Mouse (Mus musculus): ENCODE measurements at regions not wholly inside any gene's neighbourhood (a gene's known extent, or its start where the extent isn't known, plus 50 kb on each side); places are given as distances from the start of the nearest gene placed in this dataset.

DNA sequence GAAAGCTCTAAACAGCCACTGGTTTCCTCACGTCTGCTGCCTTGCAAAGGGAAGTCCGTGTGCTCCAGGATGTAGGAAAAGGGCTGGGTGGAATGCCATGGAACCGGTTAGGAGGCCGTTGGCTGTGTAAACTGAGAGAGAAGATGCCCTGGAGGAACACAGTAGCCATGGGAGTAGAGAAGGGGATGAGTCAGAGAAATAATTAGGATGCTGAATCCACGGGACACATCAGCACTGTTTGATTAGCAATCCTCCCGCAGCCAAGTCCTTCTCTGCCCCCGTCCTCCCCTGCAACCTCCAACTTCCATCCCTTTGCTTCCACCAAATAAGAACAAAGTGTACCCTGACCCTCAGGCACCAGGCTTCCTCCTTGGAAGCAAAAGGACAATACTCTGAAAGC, 532.4 kb upstream of the Tmpo start:
- H3K27ac ChIP-seq (ENCODE audit: control insufficient read depth, low read depth, low read length), result no peak overlapping the region
- H3K36me3 ChIP-seq (ENCODE audit: control insufficient read depth in 1 of 2, insufficient read depth in 2 of 2, low read length in 2 of 2), result no peaks in the 10 kb centered on the region
- H3K79me2 ChIP-seq (ENCODE audit: control insufficient read depth, insufficient read depth, low read length, poor library complexity), result no peaks in the 10 kb centered on the region
- no peaks in the 10 kb centered on the region for H3K9me3 ChIP-seq (replicated peaks; ENCODE audit: insufficient read depth, low read length)
- no peaks in the 10 kb centered on the region for H3K27me3 ChIP-seq (ENCODE audit: control insufficient read depth in 1 of 2, insufficient read depth in 2 of 2, low read length in 2 of 2)
- DNase-seq (ENCODE audit: low read depth, low spot score), result no peak
- no peak overlapping the region for H3K4me3 ChIP-seq (ENCODE audit: control insufficient read depth in 1 of 2, insufficient read depth in 1 of 2, low read depth in 2 of 2, low read length in 2 of 2)
- TF ChIP-seq JUND (IDR thresholded peaks at IDR 0.05; ENCODE audit: low read depth, low read length) (no peak), MYB (IDR thresholded peaks at IDR 0.05; ENCODE audit: low read depth, low read length) (no peak), CHD1 (IDR thresholded peaks at IDR 0.05; ENCODE audit: low read depth, low read length) (no peak), ETS1 (IDR thresholded peaks at IDR 0.05; ENCODE audit: low read depth, low read length) (no peak), RAD21 (IDR thresholded peaks at IDR 0.05; ENCODE audit: low read depth, low read length) (no peak), UBTF (IDR thresholded peaks at IDR 0.05; ENCODE audit: borderline replicate concordance, insufficient read depth, low read depth, low read length) (no peak)
- no peak overlapping the region for H3K9ac ChIP-seq (ENCODE audit: control insufficient read depth, low read depth, low read length, poor library complexity, severe bottlenecking)
- no peaks in the 10 kb centered on the region for H3K4me1 ChIP-seq (ENCODE audit: control insufficient read depth in 1 of 2, insufficient read depth in 2 of 2, low read length in 2 of 2)

DNA sequence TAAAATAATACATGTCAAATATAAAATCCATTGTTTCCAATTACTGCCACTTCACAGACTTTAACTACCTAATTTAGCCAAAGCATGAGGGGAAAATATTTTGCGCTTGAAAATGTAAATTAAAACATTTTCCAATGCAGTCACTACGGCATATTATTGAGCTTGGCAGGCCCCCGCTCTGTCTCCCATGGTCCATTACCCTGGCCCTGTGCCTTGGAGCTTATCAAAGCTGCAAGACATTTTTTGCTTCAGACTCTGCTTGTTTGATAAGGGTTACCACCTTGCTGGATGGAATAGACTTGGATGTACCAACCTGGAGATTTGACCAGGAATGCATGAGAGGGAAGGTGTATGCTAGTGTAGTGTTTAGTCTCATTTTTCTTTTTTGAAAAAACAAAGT, 525.7 kb upstream of the Tmpo start:
- Histone ChIP-seq H3K9ac (ENCODE audit: control insufficient read depth, low read depth, low read length, poor library complexity, severe bottlenecking) (no peak overlapping the region), H3K27me3 (ENCODE audit: control insufficient read depth in 1 of 2, insufficient read depth in 2 of 2, low read length in 2 of 2) (no peaks in the 10 kb centered on the region), H3K27ac (ENCODE audit: control insufficient read depth, low read depth, low read length) (no peak overlapping the region), H3K4me1 (ENCODE audit: control insufficient read depth in 1 of 2, insufficient read depth in 2 of 2, low read length in 2 of 2) (no peaks in the 10 kb centered on the region), H3K4me3 (ENCODE audit: control insufficient read depth in 1 of 2, insufficient read depth in 1 of 2, low read depth in 2 of 2, low read length in 2 of 2) (no peak overlapping the region), H3K36me3 (ENCODE audit: control insufficient read depth in 1 of 2, insufficient read depth in 2 of 2, low read length in 2 of 2) (no peaks in the 10 kb centered on the region), H3K9me3 (replicated peaks; ENCODE audit: insufficient read depth, low read length) (no peaks in the 10 kb centered on the region), H3K79me2 (ENCODE audit: control insufficient read depth, insufficient read depth, low read length, poor library complexity) (no peaks in the 10 kb centered on the region)
- TF ChIP-seq GATA1 (IDR thresholded peaks at IDR 0.05; ENCODE audit: low read depth, low read length), result no peak
- TF ChIP-seq HCFC1 (IDR thresholded peaks at IDR 0.05; ENCODE audit: low read depth, low read length), result no peak
- no peak for TF ChIP-seq NELFE (IDR thresholded peaks at IDR 0.05; ENCODE audit: low read depth, low read length)
- no peak for TF ChIP-seq RCOR1 (IDR thresholded peaks at IDR 0.05; ENCODE audit: low read depth, low read length)
- TF ChIP-seq JUND (IDR thresholded peaks at IDR 0.05; ENCODE audit: low read depth, low read length), result no peak
- no peak for TF ChIP-seq KAT2A (conservative IDR thresholded peaks at IDR 0.05; ENCODE audit: low read depth, low read length)
- TF ChIP-seq POLR2AphosphoS5 (IDR thresholded peaks at IDR 0.05; ENCODE audit: borderline replicate concordance, low read depth, low read length), result no peak
- TF ChIP-seq UBTF (IDR thresholded peaks at IDR 0.05; ENCODE audit: borderline replicate concordance, insufficient read depth, low read depth, low read length), result no peak
- DNase-seq (ENCODE audit: low read depth, low spot score), result no peak

DNA sequence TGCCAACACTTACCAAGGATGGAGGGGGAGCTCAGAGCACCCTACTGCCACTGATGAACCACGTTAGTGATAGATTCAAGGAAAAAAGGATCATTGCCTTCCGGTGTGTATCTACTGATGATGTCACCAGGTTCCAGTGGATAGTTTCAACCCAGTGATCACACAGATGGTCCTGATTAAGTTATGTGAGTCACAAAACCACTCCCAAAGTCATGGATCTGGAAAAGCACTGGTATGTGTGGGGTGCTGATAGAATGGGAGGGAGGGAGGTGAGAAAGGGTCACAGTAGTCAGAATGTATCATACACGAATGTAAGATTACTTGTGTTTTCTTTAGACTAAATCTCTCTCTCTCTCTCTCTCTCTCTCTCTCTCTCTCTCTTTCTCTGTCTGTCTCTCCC, 523.6 kb upstream of the Tmpo start:
- no peak overlapping the region for H3K27ac ChIP-seq (ENCODE audit: control insufficient read depth, low read depth, low read length)
- H3K9ac ChIP-seq (ENCODE audit: control insufficient read depth, low read depth, low read length, poor library complexity, severe bottlenecking), result no peak overlapping the region
- TF ChIP-seq MEF2A (IDR thresholded peaks at IDR 0.05; ENCODE audit: extremely low read depth, insufficient replicate concordance, low read depth, low read length, poor library complexity, severe bottlenecking), result no peak
- H3K79me2 ChIP-seq (ENCODE audit: control insufficient read depth, insufficient read depth, low read length, poor library complexity), result no peaks in the 10 kb centered on the region
- H3K27me3 ChIP-seq (ENCODE audit: control insufficient read depth in 1 of 2, insufficient read depth in 2 of 2, low read length in 2 of 2), result no peaks in the 10 kb centered on the region
- H3K4me3 ChIP-seq (ENCODE audit: control insufficient read depth in 1 of 2, insufficient read depth in 1 of 2, low read depth in 2 of 2, low read length in 2 of 2), result no peak overlapping the region
- H3K36me3 ChIP-seq (ENCODE audit: control insufficient read depth in 1 of 2, insufficient read depth in 2 of 2, low read length in 2 of 2), result no peaks in the 10 kb centered on the region
- H3K4me1 ChIP-seq (ENCODE audit: control insufficient read depth in 1 of 2, insufficient read depth in 2 of 2, low read length in 2 of 2), result no peaks in the 10 kb centered on the region
- DNase-seq (ENCODE audit: low read depth, low spot score), result no peak
- no peaks in the 10 kb centered on the region for H3K9me3 ChIP-seq (replicated peaks; ENCODE audit: insufficient read depth, low read length)
